Mouse (Mus musculus) embryonic facial prominence, embryonic 10.5 days (tissue): ENCODE results near the gene Cbx2. TPM values are rescaled to one million over a fixed set of nuclear protein-coding genes. Genes with fewer than 3 reads are reported as not detected.

ENCODE experiments used
- DNase-seq: peaks from one replicate; pipeline ENCODE4 v3.0.0-alpha.2; 2017; ENCODE audit warnings: low spot score
- H3K27ac ChIP-seq: fragments of 300-500 bp; sonication (generic); replicated peaks from 2 replicates; pipeline ENCODE4 v1.5.1; 2016; ENCODE audit warnings: mild to moderate bottlenecking
- H3K27me3 ChIP-seq: fragments of 300-500 bp; sonication (generic); replicated peaks from 2 replicates; pipeline ENCODE4 v1.6.1; 2016; ENCODE audit warnings: low read depth, mild to moderate bottlenecking; ENCODE audit not compliant: poor library complexity, severe bottlenecking
- H3K36me3 ChIP-seq: fragments of 300-500 bp; sonication (generic); replicated peaks from 2 replicates; pipeline ENCODE4 v1.6.1; 2016; ENCODE audit warnings: mild to moderate bottlenecking, moderate library complexity
- H3K4me1 ChIP-seq: fragments of 300-500 bp; sonication (generic); 2 replicates; pipeline ENCODE4 v1.6.1; 2016
- H3K4me3 ChIP-seq: fragments of 300-500 bp; sonication (generic); 2 replicates; pipeline ENCODE4 v1.5.1; 2016; ENCODE audit warnings: mild to moderate bottlenecking, moderate library complexity
- H3K9me3 ChIP-seq: fragments of 300-500 bp; sonication (generic); 2 replicates; pipeline ENCODE4 v1.6.1; 2016; ENCODE audit warnings: mild to moderate bottlenecking
- WGBS: fragments of 180-500 bp; shearing (Covaris S2); methylation state at CpG from one replicate; pipeline ENCODE4 v1.1.7; 2016; 5-methylcytosine and 5-hydroxymethylcytosine counted together
- polyA plus RNA-seq: library from polyadenylated mRNA; unstranded; fragments of >200 nt; fragmentation: Nextera tagmentation; extraction: Ambion mirVana; gene quantifications from 2 replicates; pipeline ENCODE4 v1.2.1, GENCODE M21; 2016

Gene Cbx2
- polyA plus RNA-seq, 1 experiment from 2014 or later = 150 TPM

- DNase-seq = peak; percentile 28
- H3K4me1 ChIP-seq = peaks cover 98% of the 10 kb centered on the region
- peak overlapping the region; percentile 83 for H3K4me3 ChIP-seq
- peaks cover 10% of the 10 kb centered on the region for H3K36me3 ChIP-seq
- WGBS = 2% methylated on average over 21 of the region's 21 CpGs
- peak overlapping the region; percentile 93 for H3K27ac ChIP-seq
- H3K9me3 ChIP-seq = no peaks in the 10 kb centered on the region
- H3K27me3 ChIP-seq = peaks cover 90% of the 10 kb centered on the region
These were observed 17.2 kb downstream of the Cbx2 start for GRCm38 (mm10) chr11:119039732-119040512.

- peak within 1 kb of the TSS; percentile 83 for H3K4me3 ChIP-seq
- peaks cover 10% of the 10 kb centered on the region for H3K36me3 ChIP-seq
- peaks cover 98% of the 10 kb centered on the region for H3K4me1 ChIP-seq
- WGBS = under 1% methylated on average over 63 of the region's 63 CpGs
- DNase-seq = peak; percentile 100
- peak within 1 kb of the TSS; percentile 93 for H3K27ac ChIP-seq
- H3K9me3 ChIP-seq = no peaks in the 10 kb centered on the region
- peaks cover 90% of the 10 kb centered on the region for H3K27me3 ChIP-seq
These were observed 18.0 kb downstream of the Cbx2 start, which contains the start of gene Cbx8 for GRCm38 (mm10) chr11:119040600-119041324. TSS of gene Cbx8 (minus strand) at chr11:119040969.

- peak overlapping the region; percentile 93 for H3K27ac ChIP-seq
- under 1% methylated on average over 31 of the region's 31 CpGs for WGBS
- no peaks in the 10 kb centered on the region for H3K9me3 ChIP-seq
- peak overlapping the region; percentile 83 for H3K4me3 ChIP-seq
- H3K4me1 ChIP-seq = peaks cover 94% of the 10 kb centered on the region
- DNase-seq = peak; percentile 87
- peaks cover 90% of the 10 kb centered on the region for H3K27me3 ChIP-seq
- peaks cover 10% of the 10 kb centered on the region for H3K36me3 ChIP-seq
These were observed 18.6 kb downstream of the Cbx2 start for GRCm38 (mm10) chr11:119041325-119041716.

DNA sequence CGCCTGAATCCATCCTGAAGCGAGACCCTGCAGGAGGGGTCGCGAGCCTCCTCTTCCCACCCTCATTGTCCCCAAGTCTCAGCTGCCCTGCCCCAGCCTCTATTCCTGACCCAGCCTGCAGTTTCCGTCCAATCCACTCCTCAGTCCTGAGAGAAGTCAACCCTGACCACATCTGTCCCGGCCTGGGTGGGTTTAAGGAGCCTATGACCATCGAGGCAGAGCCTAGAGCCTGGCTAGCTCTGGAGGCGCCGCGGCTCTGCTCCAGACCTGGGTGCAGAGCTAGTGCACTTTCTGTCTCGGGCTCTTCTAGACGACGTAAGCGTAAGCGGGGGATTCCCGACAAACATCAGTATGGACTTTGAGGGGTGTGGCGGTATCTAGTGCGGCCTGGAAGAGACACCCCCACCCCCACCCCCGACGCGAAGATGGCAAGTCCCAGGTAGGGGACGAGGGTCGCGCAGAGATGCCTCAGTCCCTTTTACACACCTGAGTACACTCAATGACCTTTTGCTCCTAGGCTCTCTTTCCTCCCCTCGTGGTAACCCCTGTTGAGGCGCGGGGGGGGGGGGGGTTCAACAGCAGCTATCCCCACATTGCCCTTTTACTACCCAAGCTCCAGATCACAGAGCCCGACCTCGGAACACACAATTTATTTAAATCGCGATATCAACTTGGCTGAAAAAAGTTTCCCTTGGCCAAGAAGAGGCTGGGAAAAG, 19.1 kb downstream of the Cbx2 start:
- peaks cover 95% of the 10 kb centered on the region for H3K4me1 ChIP-seq

GRCm38 (mm10) chr11:119042466-119043272, 19.9 kb downstream of the Cbx2 start:
- Histone ChIP-seq H3K27ac (peak overlapping the region; percentile 66), H3K4me3 (peak overlapping the region; percentile 83), H3K36me3 (peaks cover 10% of the 10 kb centered on the region), H3K27me3 (peaks cover 90% of the 10 kb centered on the region), H3K9me3 (no peaks in the 10 kb centered on the region), H3K4me1 (peaks cover 95% of the 10 kb centered on the region)
- DNase-seq = peak; percentile 79
- under 1% methylated on average over 52 of the region's 52 CpGs for WGBS

More for the DNA sequence above, 19.1 kb downstream of the Cbx2 start:
- WGBS = under 1% methylated on average over 31 of the region's 31 CpGs
- Histone ChIP-seq H3K9me3 (no peaks in the 10 kb centered on the region), H3K27ac (peak overlapping the region; percentile 93), H3K27me3 (peaks cover 90% of the 10 kb centered on the region), H3K4me3 (peak overlapping the region; percentile 83), H3K36me3 (peaks cover 10% of the 10 kb centered on the region)
- DNase-seq = no peak

GRCm38 (mm10) chr11:119043273-119043540, 20.4 kb downstream of the Cbx2 start:
- WGBS = 3% methylated on average over 4 of the region's 4 CpGs
- Histone ChIP-seq H3K9me3 (no peaks in the 10 kb centered on the region), H3K4me3 (peak overlapping the region; percentile 83), H3K27me3 (peaks cover 90% of the 10 kb centered on the region), H3K27ac (peak overlapping the region; percentile 66), H3K36me3 (peaks cover 10% of the 10 kb centered on the region), H3K4me1 (peaks cover 95% of the 10 kb centered on the region)
- DNase-seq = no peak

GRCm38 (mm10) chr11:119043761-119044550, 21.2 kb downstream of the Cbx2 start:
- H3K4me1 ChIP-seq = peaks cover 93% of the 10 kb centered on the region

DNA sequence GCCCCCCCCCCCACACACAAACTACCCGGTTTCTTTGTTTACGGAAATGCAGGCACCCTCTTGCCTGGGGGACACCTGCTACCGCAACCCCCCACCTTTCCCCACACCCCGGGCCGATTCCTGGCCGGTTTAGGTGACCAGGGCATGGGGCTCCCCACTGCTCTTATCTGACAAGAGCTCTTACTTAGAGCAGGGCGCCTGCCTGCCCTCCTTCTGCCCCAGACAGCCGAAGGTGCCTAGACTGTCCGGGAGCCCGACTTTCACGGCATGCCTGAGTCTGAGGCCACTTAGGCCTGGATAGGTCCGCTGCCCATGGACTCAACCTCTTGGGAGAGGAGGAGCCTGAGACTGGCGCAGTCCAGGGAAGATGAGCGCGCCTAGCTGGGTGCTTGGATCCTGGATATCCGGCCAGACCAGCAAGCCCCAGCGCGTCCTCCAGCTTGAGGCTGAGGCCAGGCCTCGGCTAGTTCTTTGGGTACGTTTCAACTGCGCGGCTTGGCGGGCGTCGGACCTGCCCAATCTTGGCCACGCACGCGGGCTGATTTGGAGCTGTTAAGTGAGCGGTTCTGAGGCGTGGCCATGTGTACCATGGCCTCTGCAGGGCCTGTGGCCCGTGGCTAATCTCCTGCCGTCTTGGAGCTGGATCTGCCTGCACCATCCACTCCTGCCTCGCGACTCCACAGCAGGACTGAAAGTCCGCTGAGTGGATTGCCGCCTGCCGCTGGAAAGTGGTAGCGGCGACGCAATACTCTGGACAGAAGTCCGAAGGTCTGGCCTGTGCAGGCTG, 22.0 kb downstream of the Cbx2 start:
- DNase-seq = peak; percentile 73
- peak overlapping the region; percentile 79 for H3K27ac ChIP-seq
- H3K4me3 ChIP-seq = peak overlapping the region; percentile 49
- peaks cover 85% of the 10 kb centered on the region for H3K4me1 ChIP-seq
- WGBS = under 1% methylated on average over 41 of the region's 41 CpGs
- H3K27me3 ChIP-seq = peaks cover 90% of the 10 kb centered on the region
- no peaks in the 10 kb centered on the region for H3K9me3 ChIP-seq
- H3K36me3 ChIP-seq = no peaks in the 10 kb centered on the region

More at GRCm38 (mm10) chr11:119043761-119044550, 21.2 kb downstream of the Cbx2 start:
- Histone ChIP-seq H3K4me3 (peak overlapping the region; percentile 49), H3K9me3 (no peaks in the 10 kb centered on the region), H3K27ac (peak overlapping the region; percentile 79), H3K36me3 (peaks cover 5% of the 10 kb centered on the region), H3K27me3 (peaks cover 90% of the 10 kb centered on the region)
- DNase-seq = peak; percentile 75
- 2% methylated on average over 10 of the region's 10 CpGs for WGBS

DNA sequence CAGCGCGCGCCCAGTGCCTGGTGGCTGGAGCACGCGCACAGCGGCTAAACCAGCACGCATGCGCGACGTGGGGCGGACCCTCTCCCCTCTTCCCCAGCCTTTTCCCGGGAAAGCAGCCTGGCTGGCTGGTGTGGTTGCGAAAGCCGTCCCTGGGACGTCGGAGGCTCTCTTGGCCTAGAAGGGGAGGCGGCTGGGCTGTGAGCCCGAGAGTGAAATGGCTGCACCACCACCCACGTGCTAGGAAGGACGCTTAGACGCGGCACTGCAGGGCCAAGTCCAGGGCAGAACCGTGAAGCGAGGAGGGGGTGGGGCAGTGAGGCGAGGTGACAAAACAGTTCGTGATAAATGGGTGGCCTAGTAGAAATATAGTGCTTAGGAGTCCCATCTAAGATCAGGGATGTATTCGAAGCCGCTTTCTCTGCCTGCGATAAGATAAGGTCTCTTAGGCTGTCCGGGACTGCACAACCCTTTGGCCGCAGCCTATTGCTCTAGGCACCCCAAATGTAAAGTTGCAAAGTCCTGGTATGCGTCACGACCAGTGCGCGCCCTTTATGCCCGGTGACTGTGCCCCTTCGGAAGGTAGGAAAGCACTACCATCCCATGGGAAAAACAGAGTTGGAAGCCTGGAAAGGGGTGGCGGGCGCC, 24.0 kb downstream of the Cbx2 start:
- 1% methylated on average over 39 of the region's 39 CpGs for WGBS
- Histone ChIP-seq H3K4me1 (peaks cover 67% of the 10 kb centered on the region), H3K9me3 (no peaks in the 10 kb centered on the region), H3K4me3 (peak overlapping the region; percentile 54), H3K27ac (peak overlapping the region; percentile 62; the same call in 1 of the 2 replicates), H3K36me3 (no peaks in the 10 kb centered on the region), H3K27me3 (peaks cover 100% of the 10 kb centered on the region)
- DNase-seq = peak; percentile 86

GRCm38 (mm10) chr11:119047261-119048132, 24.7 kb downstream of the Cbx2 start:
- under 1% methylated on average over 43 of the region's 43 CpGs for WGBS
- H3K36me3 ChIP-seq = no peaks in the 10 kb centered on the region
- H3K9me3 ChIP-seq = no peaks in the 10 kb centered on the region
- peak; percentile 79 for DNase-seq
- peak overlapping the region; percentile 62; the same call in 1 of the 2 replicates for H3K27ac ChIP-seq
- peak overlapping the region; percentile 54 for H3K4me3 ChIP-seq
- H3K27me3 ChIP-seq = peaks cover 100% of the 10 kb centered on the region
- H3K4me1 ChIP-seq = peaks cover 67% of the 10 kb centered on the region
